Comparison of ENCODE assay signal across 16 mouse cellular contexts in genomic region chr3:91344618-91345017, GRCm38 (mm10).
DNase-seq lines count a peak whose midpoint lies in the region.
"Had no signal": no experiment of that assay in that cellular context is flagged by ENCODE, and none has a peak within 500 bp of the region (broad histone marks: within the 10 kb centered on the region; RNA-seq: fewer than 3 reads in every experiment).

No protein-coding gene starts in this region.

- peak; percentile 62 for DNase-seq in R1 (ENCODE audit: low read depth, low spot score)
- peak; percentile 5 for DNase-seq in ZHBTc4 (ENCODE audit: low read depth, low spot score)
- DNase-seq in cerebellum, postnatal 36 days: no peak
- DNase-seq in testis, postnatal 10 days (ENCODE audit: low spot score): no peak
- DNase-seq: adrenal gland, adult 2 months; adrenal gland, adult 8-10 months; adrenal gland, postnatal 10 days; adrenal gland, postnatal 14 days; adrenal gland, postnatal 25 days; adrenal gland, postnatal 36 days; B cell, adult 2 months; cerebellum, adult 11 months; cerebellum, adult 11-12 months; cerebellum, adult 18-20 months; cerebellum, adult 2 months; cerebellum, adult 8-10 months had no signal

Comparison
In these comparisons a context has a peak if more than half of its experiments do, and no peak if none do; other contexts are left out.
1. DNase-seq: peak in R1 (single experiment) and ZHBTc4 (single experiment); none in cerebellum, postnatal 36 days (0 of 2) and testis, postnatal 10 days (single experiment).